Mouse (Mus musculus) right cerebral cortex, postnatal 25 days (tissue): ENCODE results near the gene Uvrag.

Experiments used
- DNase-seq: peaks from one replicate; pipeline ENCODE4 v3.0.0; 2022

Uvrag gene

DNA sequence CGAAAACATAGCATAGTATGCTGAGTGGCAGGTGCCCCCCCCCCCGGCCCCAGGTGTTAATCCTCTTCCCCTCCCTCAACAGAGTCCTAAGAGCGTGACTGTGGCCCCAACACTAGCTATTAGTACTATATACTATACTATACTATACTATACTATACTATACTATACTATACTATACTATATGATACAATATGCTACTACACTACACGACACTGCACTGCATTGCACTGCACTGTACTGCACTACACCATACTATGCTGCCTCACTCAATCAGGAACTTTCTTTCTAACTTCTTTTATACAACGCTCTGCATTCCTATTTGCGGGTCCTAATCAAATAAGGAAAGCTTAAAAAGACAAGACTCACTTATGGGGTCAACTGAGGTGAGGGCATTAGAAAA, 224.4 kb downstream of the Uvrag start:
- DNase-seq: no peak

DNA sequence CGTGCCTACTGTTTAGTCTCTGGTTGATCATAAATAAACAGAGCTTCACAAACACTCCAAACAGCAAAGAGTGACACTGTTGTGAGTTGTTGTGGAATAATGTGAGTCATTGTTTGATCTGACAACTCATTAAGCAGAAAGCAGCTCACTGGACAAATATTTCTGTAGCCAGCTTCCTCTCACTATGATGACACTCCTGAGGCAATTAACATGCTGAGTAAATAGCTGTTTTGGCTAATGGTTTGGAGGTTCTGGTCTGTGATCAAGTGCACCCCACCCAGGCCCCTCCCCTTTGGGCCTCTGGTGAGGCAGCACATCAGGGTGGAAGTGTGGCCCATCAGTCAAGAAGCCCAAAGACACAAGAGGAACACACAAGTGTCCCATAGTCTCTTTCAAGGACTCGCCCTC, 228.0 kb downstream of the Uvrag start:
- DNase-seq: no peak

DNA sequence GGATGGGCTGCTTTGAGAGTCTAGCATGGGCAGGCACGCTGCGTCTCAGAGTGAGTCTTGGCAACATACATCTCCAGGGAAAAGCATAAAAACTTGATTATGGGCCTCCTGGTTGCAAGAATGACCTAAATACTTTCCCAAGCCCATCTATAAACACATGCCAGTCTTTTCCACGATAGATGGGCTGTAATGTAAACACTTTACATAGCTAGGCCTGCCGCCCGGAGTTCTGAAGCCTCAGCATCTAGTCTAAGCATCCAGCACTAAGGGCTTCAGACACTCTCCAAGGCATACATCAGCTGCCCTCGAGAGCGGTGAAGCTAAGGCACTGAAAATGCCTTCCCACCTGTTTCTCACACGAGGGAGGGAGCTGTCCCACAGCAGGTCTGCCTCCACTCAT, 229.7 kb downstream of the Uvrag start:
- no peak for DNase-seq

DNA sequence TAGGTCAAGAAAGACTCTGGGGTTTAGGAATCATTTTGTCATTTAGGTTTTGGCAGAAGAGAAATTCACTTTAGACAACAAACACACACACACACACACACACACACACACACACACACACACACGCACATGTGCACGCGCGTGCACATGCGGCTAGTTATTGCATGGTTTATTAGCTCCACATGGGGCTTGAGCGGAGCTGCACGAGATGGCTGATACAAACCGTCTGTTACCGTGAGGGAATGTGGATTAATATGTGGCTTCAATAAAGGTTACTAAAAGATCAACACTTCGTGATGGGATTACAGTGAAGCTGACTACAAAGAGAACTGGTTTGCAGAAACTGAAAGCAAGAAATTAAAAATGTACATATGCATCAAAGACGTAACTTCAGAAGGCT, 230.2 kb downstream of the Uvrag start:
- no peak for DNase-seq

DNA sequence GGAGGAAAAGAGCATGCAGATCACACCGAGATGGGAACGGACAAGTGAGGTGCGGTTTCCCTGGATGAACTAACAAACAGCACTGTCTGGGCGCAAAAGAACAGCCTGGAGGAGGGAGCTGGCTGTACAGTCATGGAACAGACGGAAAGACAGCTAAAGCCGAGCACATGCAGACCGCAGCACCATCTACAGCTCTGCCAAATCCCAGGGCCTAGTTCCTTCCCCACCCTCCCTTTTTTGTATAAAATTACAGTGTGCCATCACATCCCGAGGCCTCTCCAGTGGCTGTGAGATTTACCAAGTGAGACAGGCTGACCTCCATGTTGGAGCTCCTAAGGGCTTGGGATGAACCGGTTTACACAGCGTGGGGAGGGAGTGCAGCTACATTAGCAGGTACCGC, 230.8 kb downstream of the Uvrag start:
- no peak for DNase-seq

DNA sequence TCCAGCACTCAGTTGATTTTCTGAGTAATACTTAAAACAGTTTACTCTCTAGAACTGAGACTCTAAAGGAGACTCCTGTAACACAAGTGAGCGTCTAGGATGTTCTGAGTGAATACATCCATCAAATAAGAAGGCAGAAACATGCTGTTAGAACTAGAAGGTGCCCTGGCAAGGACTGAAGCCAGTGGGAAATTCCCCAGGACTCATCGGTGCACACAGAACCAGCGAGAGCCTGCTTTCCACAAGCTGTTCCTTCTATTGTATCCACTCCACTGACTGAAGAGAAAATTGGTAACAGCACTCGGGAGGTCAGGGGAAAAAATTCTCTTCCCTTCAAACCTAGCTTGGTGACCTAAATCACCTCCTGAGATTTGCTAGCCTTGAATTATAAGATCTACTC, 233.5 kb downstream of the Uvrag start:
- DNase-seq: no peak

DNA sequence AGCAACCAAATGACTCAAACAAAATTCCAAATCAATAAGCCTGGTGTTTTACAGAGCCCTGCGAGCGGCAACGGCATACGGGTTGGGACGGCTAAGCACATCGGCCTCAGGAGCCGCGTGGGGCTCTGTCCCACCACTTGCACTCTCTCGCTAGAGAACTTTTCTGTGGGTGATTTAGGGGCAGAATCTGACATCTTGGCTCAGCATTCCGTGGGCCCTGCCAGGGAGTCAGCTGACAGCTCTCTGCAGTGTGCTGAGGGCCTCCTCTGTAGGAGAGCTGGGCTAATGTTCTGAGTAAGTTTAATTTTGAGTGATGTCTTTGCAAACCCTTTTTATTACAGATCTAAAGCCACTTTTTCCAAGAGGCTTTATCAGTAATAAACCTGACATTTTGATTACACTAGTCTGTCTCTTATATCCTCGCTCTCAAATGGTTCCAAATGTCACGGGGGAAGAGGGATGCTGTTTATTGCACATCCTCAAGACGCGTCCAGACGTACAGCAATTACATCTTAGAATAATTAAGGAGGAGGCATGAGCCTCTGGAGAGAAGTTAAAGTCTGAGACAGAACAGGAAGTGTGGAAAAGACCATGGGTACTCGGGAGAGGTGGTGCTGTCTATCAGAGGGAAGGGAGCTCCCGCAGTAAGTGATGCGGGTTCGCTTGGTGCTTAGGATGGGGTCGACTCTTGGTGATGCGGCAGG, 236.1 kb downstream of the Uvrag start:
- DNase-seq: no peak

DNA sequence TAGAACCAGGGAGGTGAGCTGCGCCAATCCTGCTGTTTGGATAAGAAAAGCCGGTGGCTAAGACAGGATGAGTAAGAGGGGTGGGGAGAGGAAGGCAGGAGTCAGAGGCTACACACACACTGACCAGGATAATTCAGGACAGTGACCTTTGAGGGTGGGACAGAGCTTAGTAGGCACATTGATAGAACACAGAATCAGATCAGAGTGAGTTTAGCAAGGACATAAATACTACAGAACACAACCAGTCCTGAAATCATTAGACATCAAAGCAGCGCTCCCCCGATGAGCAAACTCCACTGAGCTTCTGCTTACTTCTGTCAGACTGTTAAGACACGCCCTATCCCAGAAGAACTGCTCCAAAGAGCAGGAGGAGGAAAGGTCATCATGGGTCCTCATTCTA, 237.1 kb downstream of the Uvrag start:
- DNase-seq: no peak

DNA sequence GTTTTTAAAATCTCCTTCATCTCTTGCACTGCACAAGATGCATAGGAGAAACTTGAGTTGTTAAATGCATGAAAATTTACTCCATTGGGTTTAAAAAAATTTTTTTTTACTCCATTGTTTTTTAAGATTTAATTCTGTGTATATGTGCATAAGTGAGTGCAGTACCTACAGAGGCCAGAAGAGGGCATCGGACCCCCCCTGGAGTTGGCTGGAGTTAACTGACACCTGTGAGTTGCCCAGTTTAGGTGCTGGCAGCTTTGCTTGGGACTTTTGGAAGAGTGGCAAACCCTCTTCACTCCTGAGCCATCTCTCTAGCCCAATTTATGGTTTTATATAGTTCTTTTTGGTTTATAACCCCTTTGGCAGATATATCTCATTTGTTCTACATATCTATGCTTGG, 239.8 kb downstream of the Uvrag start:
- DNase-seq: no peak

DNA sequence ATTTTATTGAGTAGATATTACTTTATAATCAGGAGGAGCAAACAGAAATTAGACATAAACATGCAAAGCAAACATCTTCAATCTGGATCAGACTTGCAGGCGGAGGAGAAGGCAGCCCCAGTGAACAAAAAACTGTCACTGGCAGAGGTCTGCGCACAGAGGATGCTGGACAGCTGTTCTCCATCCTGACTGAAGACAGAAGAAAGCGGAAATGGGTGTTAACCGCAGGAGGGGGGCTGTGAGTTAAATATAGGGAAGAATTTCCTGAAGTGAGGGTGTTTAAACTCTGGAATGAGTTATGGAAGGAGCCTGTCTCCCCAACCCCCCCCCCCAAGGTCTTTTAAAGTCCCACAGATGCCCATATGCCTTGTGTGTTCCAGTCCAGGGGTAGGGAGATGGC, 241.1 kb downstream of the Uvrag start:
- DNase-seq: no peak

DNA sequence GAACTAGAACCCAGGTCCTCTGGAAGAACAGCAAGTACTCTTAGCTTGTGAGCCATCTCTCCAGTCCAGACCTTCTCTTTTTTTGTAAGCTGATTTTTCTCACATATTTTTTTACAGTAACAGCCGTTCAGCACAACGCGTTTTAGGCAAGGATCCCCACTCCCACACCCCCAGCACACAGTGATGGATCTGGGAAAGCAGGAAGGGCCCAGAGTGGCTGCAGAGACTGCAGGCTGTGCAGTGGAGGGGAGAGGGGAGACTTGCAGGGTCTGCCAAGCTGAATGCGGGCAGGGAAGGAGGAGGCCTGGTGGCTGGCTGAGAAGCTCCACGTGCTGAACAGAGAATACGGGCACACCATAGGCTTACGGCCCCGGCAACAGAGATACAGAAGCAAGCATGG, 243.6 kb downstream of the Uvrag start:
- DNase-seq: peak; percentile 41

DNA sequence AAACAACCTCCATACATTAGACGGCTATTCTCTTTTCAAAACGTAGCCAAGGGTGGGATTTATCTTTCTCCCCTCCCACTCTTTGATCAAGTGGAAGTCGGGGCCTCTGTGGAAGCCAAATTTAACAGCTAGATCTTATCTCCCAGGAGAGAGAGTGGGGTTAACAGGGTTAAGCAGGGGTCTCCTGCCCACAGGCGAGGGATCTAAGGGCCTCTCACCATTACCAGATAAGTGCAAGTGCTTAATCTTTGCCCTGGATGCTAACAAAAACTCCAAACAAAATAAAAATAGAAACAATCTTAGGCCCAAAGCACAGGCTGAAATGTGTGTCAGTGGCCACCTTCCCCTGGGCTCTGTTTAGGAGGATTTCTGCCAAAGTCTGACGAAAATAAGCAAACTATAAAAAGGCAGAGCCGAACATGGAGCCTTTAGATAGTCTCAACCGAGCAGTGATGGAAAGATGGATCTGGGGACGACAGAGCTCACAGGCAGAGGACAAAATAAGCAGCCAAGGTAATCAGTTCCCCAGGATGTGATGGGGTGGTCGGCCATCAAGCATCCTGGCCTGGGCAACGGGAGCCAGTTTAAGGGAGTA, 245.3 kb downstream of the Uvrag start:
- DNase-seq: no peak

DNA sequence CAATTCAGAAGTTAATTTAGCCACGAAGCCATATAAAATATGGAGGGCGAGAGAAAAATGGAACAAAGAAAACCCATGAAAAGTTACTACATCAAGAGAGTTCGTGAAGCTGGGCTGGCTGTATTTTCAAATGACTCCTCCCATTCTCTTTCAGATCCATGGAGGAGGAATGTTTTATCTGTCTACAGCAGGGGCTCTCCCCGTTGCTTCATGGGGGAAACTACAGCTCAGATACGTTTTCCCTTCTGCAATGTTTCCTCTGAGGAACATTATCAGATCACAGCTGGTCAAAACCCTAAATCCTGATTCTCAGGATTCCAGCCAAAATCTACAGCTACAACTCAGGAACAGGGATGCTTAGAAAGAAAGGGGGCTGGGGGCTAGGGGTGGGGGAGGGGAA, 246.2 kb downstream of the Uvrag start:
- DNase-seq: no peak

DNA sequence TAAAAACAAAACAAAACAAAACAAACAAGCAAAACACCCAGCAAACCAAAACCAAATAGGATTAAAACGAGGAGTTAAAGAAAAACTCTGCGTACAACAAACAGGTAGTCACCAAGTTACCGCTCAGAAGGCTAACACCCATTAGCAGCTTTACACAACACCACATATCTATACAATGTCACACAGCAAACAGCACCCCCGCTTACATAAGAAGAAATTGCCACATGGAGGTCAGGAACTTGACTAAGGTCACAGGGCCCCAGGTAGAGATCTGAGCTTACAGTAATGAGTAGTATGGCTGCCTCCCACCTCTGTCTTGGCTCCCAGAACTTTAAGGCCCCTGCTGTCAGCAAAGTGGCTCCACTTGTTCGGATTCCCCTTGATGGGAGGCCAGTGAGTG, 246.6 kb downstream of the Uvrag start:
- no peak for DNase-seq

DNA sequence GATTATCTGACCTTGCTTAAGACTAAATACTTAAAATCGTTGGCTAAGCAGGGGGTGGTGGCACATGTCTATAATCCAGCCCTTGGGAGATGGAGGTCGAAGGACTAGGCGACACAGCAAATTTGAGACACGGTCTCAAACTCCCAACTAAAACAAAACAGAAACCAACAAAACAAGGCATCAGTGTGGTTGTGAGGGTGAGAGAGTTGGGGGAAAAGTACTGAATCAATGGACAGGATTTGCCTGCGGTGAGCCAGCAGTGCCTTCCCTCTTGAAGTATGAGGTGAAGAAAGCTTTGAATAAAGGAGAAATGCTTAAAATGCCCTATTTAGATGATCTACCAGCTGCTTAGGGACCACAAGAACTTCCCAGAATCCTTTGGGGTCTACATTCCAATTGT, 247.8 kb downstream of the Uvrag start:
- no peak for DNase-seq

DNA sequence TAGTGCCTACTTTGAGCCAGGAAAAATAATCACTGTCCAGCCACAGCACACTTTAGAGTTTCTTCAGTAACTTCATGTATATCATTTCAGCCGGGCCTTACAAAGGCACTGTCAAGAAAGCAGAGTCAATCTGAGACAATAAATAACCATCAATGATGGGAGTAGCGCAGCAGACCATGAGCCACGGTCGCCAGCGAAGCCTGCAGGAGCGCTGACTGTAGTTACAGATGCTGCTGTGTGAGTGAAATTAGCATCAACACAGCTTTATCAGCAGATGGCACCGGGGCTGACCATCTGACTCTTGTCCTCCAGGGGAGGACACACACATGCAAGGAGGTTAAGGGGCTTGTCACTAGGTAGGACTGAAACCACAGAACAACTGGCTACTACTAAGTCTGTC, 251.7 kb downstream of the Uvrag start:
- DNase-seq: no peak

DNA sequence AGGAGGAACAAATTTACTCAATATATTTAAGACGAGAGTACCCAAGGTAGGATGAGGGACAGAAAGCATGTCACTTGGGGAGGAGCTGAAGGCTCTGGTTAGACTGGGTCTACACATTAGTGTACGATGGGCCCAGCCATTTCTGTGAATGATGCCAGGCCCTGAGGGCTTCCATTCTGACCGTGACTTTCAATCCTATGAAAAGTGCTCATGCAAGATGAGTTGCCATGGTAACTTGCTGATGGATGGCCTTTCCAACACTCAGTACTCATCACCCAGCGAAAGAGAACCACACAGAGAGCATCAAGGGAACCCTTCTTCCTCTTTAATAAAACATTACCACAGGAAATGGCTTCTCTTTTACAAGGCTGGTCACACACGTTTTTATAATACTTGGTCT, 252.1 kb downstream of the Uvrag start:
- DNase-seq: no peak

DNA sequence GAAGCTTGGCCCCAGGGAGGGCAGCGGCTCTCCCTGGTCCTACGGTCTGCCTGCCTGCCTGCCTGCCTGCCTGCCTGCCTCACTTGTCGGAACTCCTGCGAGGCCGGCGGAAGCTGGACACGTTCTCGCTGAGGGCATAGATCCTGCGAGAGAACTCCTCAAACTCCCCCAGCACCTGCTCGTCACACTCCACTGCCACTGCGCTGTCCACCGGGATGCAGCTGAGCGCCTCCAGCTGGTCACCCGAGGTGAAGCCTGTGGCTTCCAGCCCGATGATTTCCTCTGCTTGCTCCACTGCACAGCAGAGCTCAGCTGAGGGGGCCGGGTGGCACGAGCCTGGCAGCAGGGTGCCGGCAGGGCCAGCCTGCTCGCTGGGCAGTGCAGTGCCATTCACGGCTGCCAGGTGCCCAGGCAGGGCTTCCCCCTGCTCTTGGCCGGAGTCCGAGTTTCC, 253.1 kb downstream of the Uvrag start:
- no peak for DNase-seq

DNA sequence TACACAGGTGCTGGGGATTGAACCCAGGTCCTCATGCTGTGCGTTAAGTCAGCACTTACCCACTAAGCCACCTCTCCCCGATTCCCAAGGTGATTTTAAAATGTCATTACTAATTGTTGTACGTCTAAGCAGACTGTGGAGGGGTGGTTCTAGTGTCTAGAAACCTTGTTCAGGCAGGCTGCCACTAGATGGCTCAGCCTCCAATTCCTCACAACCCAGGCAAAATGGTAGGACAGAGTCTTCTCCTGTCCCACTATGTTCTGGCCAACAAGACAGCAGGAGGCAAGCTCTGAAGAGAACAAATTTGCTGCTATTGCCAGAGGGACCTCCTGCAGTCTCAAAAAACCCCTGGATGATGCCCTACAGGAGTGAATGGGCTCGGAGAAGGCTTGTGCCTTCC, 259.1 kb downstream of the Uvrag start:
- no peak for DNase-seq

DNA sequence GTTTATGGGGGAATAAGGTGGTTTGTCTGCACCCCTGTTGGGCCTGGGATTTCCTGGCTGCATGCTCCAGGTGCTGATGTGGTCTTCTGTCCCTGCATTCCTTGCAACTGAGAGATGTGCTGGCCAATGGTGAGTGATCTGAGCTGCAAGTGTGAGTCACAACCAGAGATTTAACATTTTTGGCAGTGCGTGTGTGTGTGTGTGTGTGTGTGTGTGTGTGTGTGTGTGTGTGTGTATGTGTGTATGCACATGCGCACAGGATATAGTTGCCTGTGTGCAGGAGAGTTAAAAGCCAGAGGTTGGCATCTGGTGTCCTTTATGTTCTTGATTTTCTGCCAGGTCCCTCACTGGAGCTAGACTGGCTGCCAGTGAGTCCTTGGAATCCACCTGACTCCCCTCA, 261.8 kb downstream of the Uvrag start:
- DNase-seq: no peak

DNA sequence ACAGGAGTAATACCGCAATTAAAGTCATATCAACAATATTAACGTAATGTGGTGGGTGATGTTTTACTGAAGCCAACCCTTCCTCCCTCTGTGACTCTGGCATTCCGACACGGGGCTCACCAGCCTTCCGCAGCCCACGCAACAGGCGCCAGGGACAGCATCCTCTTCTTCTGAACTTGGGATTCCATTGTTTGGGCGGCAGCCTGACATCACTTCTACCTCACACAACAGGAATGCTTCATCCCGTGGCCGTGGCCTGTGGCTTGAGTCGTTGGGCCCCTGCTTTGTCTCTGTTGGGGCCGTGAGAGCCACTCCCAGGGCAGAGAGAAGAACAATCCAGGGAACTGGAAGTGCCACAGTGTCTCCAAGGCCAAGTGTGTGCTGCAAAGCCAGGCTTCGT, 264.8 kb downstream of the Uvrag start:
- DNase-seq: no peak

DNA sequence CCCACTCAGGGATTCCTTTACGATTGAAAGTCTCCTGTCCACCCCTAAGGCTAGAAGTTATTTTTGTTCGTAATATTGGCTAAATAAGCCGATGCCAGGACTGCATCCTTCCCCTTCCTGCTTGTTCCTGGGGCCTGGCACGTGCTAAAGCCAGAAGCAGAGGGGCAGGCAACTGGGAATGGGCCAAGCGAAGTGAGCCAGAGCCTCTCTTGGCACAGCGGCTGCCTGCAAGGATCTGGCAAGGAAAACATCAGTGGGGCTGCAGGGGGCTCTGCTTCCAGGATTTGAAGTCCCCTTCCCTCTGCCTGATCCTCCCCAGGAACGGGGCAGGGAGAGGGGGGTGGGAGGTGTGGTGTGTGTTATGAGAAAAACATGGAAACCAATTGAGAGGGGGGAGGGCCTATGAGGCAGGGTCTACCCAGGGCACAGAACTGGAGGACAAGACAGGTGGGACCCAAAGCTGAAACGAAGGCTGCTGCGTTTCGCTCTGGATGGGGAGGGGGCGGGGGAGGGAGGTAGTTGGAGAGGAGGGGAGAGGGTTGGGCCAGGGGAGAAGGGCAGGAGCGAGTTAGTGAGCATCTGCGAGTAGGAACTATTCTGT, 265.5 kb downstream of the Uvrag start:
- DNase-seq: no peak

DNA sequence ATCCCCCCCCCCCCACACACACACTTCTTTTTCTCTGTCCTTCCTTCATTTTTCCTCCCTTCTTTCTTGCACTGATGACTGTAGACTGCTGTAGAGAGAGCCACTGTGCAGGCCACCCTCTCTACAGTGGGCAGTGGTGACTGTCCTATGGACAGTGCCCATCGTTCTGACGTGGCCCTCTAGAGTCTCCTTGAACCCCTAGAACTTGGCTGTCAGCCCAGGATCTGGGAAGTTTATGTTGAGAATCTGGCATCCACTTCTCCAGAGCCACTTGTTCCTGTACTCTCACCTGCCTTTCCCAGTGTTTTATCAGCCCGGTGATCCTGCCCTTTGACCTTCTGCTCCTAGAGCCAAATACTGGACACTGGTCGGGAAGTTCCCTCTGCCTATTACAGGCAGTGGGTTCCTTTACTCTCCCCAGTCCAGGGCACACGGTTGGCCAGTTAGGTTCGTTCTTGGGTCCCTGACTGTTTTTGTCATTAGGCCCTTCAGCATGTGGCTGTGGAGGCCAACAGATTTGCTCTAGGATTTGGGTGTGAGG, 266.5 kb downstream of the Uvrag start:
- no peak for DNase-seq

DNA sequence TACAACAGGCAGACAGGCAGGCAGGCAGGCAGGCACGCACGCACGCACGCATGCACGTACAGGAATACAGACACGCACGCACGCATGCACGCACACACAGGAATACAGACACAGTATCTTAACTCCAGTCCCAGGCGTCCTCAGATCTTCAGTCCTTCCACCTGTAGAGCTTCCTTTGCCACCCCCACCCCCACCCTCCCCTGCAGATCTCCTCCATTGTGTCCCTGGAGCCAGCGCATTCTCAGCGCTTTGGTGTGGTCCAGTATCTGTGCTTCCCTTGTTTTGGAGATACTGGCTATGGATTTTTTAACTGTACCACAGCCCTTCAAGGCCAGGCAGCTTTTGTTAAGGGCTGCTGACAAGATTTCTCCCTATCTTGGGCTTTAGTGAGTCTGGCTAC, 267.6 kb downstream of the Uvrag start:
- DNase-seq: no peak

DNA sequence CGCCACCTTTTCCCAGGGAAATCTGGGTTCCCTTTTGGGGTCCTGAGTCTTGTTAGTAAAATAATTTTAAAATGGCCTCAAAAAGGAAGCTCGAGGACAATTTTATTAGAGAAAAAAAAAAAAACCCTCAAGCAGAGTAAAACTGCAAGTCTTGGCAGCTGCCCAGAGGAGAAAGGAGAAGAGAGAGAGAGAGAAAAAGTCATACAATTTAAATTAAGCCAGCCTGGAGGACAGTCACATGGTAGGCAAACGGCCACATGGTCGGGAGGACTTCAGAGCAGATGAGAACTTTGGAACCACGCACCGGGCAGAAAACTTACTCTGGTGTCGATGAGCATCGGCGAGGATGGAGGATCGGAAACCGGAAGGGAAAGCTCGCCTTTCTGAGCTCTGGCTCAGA, 269.1 kb downstream of the Uvrag start:
- DNase-seq: no peak
